Comparison of ENCODE assay signal across 10 mouse cellular contexts in the genomic region with DNA sequence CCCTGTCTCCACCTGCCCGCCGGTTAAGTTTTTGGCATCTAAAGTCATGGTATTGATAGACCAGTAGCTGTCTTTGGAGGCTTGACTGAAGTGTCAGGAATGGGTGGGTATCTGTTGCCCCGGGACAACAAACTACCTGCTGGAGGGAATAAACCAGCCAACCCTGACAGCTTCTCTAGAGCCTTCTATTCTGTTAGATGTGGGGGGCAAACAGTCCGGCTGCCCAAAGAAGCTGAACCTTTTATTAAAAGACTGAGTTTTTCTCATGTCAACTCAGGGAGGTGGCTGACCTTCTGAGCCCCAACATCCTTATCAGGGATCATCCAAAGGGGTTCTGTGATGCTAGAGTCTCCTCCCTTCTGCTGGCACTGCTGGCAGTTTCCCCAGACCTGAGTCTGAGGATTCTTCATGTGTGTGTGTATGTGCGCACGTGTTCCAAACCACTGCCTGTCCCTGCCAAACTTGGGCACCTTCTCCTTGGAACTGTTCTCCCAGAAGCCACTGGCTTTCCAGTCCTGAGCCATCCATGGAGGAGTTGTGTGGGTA. TPM values are rescaled to one million over a fixed set of nuclear protein-coding genes. Genes with fewer than 3 reads are reported as not detected.
DNase-seq lines count a peak whose midpoint lies in the region; ATAC-seq and TF ChIP-seq lines count a peak whose summit lies in the region.
"Had no signal": no experiment of that assay in that cellular context is flagged by ENCODE, and none has a peak within 500 bp of the region (broad histone marks: within the 10 kb centered on the region; RNA-seq: fewer than 3 reads in every experiment).

No protein-coding gene starts in this region.

- no peak overlapping the region for H3K9ac ChIP-seq in heart, embryonic 15.5 days
- no peak overlapping the region for H3K9ac ChIP-seq in embryonic facial prominence, embryonic 15.5 days
- peak overlapping the region; percentile 87 for H3K9ac ChIP-seq in liver, embryonic 13.5 days

- H3K27ac ChIP-seq in heart, embryonic 15.5 days = no peak overlapping the region
- no peak overlapping the region for H3K27ac ChIP-seq in embryonic facial prominence, embryonic 15.5 days (replicated peaks)
- H3K27ac ChIP-seq in liver, embryonic 13.5 days = peak overlapping the region; percentile 85

- intact Hi-C loops in heart, postnatal 14 days (cut with DNase I) = loop anchor here (1.0 to 5.0 kb wide), 4 partner anchors 43 to 193 kb away; no protein-coding TSS in a partner anchor

- peaks cover 24% of the 10 kb centered on the region for H3K27me3 ChIP-seq in heart, embryonic 15.5 days
- H3K27me3 ChIP-seq in G1E (ENCODE audit: insufficient read depth, low read length) = peaks cover 5% of the 10 kb centered on the region
- H3K27me3 ChIP-seq in embryonic facial prominence, embryonic 15.5 days = peaks cover 32% of the 10 kb centered on the region
- peaks cover 21% of the 10 kb centered on the region for H3K27me3 ChIP-seq in liver, embryonic 13.5 days

- no peak for TF ChIP-seq CTCF in G1E (IDR thresholded peaks at IDR 0.05; ENCODE audit: low read depth, low read length)

- peak overlapping the region; percentile 90 for H3K4me2 ChIP-seq in heart, embryonic 15.5 days
- H3K4me2 ChIP-seq in embryonic facial prominence, embryonic 15.5 days (replicated peaks) = peak overlapping the region; percentile 71
- peak overlapping the region; percentile 85 for H3K4me2 ChIP-seq in liver, embryonic 13.5 days

- no peak for ATAC-seq in heart, embryonic 15.5 days (replicated peaks; ENCODE audit: insufficient number of reproducible peaks, insufficient read depth, low FRiP score, low read depth)
- ATAC-seq in G1E (ENCODE audit: extremely low read depth, insufficient number of reproducible peaks, low FRiP score, poor library complexity, severe bottlenecking) = no peak
- ATAC-seq in embryonic facial prominence, embryonic 15.5 days (ENCODE audit: insufficient number of reproducible peaks, low FRiP score, low TSS enrichment, low read depth) = no peak
- peak; percentile 49 for ATAC-seq in liver, embryonic 13.5 days (ENCODE audit: low read depth)

- no peaks in the 10 kb centered on the region for H3K36me3 ChIP-seq in heart, embryonic 15.5 days
- peaks cover 30% of the 10 kb centered on the region for H3K36me3 ChIP-seq in G1E (replicated peaks)
- H3K36me3 ChIP-seq in embryonic facial prominence, embryonic 15.5 days = no peaks in the 10 kb centered on the region
- no peaks in the 10 kb centered on the region for H3K36me3 ChIP-seq in liver, embryonic 13.5 days

- WGBS in heart, embryonic 15.5 days = 79% methylated on average over 6 of the region's 6 CpGs
- WGBS in embryonic facial prominence, embryonic 15.5 days = 80% methylated on average over 6 of the region's 6 CpGs
- 65% methylated on average over 6 of the region's 6 CpGs for WGBS in liver, embryonic 13.5 days (ENCODE audit: insufficient replicate concordance)

- H3K4me1 ChIP-seq in heart, embryonic 15.5 days (replicated peaks) = peaks cover 12% of the 10 kb centered on the region
- peaks cover 52% of the 10 kb centered on the region for H3K4me1 ChIP-seq in G1E (ENCODE audit: insufficient read depth, low read depth, low read length)
- H3K4me1 ChIP-seq in embryonic facial prominence, embryonic 15.5 days = 0 out of 2 replicates have a peak, but pooled peaks cover 5% of the 10 kb centered on the region
- H3K4me1 ChIP-seq in liver, embryonic 13.5 days (replicated peaks) = peaks cover 43% of the 10 kb centered on the region

- H3K9me3 ChIP-seq in heart, embryonic 15.5 days (replicated peaks) = no peaks in the 10 kb centered on the region
- no peaks in the 10 kb centered on the region for H3K9me3 ChIP-seq in G1E (replicated peaks)
- H3K9me3 ChIP-seq in embryonic facial prominence, embryonic 15.5 days (replicated peaks) = no peaks in the 10 kb centered on the region
- 0 out of 2 replicates have a peak, but pooled peaks cover 2% of the 10 kb centered on the region for H3K9me3 ChIP-seq in liver, embryonic 13.5 days (replicated peaks)

- no peak for DNase-seq in heart, postnatal 14 days
- no peak for DNase-seq in G1E (ENCODE audit: low spot score)
- DNase-seq in liver, embryonic 13.5 days = peak; percentile 41
- DNase-seq in layer of hippocampus, postnatal 25 days (ENCODE audit: extremely low spot score in 1 of 2, low spot score in 1 of 2) = no peak
- DNase-seq in layer of hippocampus, adult 8-10 months (ENCODE audit: low spot score in 2 of 2) = no peak
- DNase-seq in Muller cell, postnatal 12 days (ENCODE audit: inconsistent ontology term) = no peak
- DNase-seq: gastrocnemius, postnatal 10 days; kidney, adult 9 months had no signal

- peak overlapping the region; percentile 57 for H3K4me3 ChIP-seq in heart, embryonic 15.5 days
- peak overlapping the region; percentile 79; the same call in 1 of the 2 replicates for H3K4me3 ChIP-seq in G1E (ENCODE audit: low read depth, low read length)
- peak overlapping the region; percentile 44; the same call in 1 of the 2 replicates for H3K4me3 ChIP-seq in embryonic facial prominence, embryonic 15.5 days (replicated peaks)
- H3K4me3 ChIP-seq in liver, embryonic 13.5 days (replicated peaks) = peak overlapping the region; percentile 73

RNA-seq across cellular contexts. Expression of gene Dapk2, which starts 0.9 kb away (rescaled TPM):
- 5.7 and 6.6 TPM in 2 replicates for polyA plus RNA-seq in heart, embryonic 15.5 days (2015; fragmentation: Nextera tagmentation; extraction: Ambion mirVana)
- 1 to 10 TPM; 6.0 to 6.5 TPM for total RNA-seq in heart, postnatal 14 days (2021)
- 7.5 and 9.7 TPM in 2 replicates for total RNA-seq in G1E (2014; fragmentation: Nextera tagmentation)
- total RNA-seq in G1E (2017) = 24.4 TPM in 2 replicates
- 9.8 and 10.3 TPM in 2 replicates for polyA plus RNA-seq in G1E (2012)
- polyA plus RNA-seq in embryonic facial prominence, embryonic 15.5 days (2015; fragmentation: Nextera tagmentation; extraction: Ambion mirVana) = 17.1 and 18.0 TPM in 2 replicates
- 20.5 and 23.8 TPM in 2 replicates for polyA plus RNA-seq in liver, embryonic 13.5 days (2015; fragmentation: Nextera tagmentation; extraction: Ambion mirVana)
- 1 to 10 TPM in 1 of 2 experiments, under 1 TPM in 1; 0.61 to 1.4 TPM for total RNA-seq in layer of hippocampus, postnatal 25 days (2021)
- total RNA-seq in layer of hippocampus, adult 8-10 months (2022) = 1 to 10 TPM in 1 of 4 experiments, under 1 TPM in 3; 0.43 to 1.5 (median 0.69) TPM

RNA-seq across cellular contexts. Expression of gene Ciao2a, which starts 32.5 kb away (rescaled TPM):
- 136 and 158 TPM in 2 replicates for polyA plus RNA-seq in heart, embryonic 15.5 days (2015; fragmentation: Nextera tagmentation; extraction: Ambion mirVana)
- total RNA-seq in heart, postnatal 14 days (2021) = 10 to 100 TPM; 59.4 to 69.3 TPM
- total RNA-seq in G1E (2014; fragmentation: Nextera tagmentation) (176 and 189 TPM in 2 replicates), G1E (2017) (258 and 270 TPM in 2 replicates)
- 15.9 and 30.0 TPM in 2 replicates for polyA plus RNA-seq in G1E (2012)
- polyA plus RNA-seq in embryonic facial prominence, embryonic 15.5 days (2015; fragmentation: Nextera tagmentation; extraction: Ambion mirVana) = 128 and 129 TPM in 2 replicates
- 196 and 222 TPM in 2 replicates for polyA plus RNA-seq in liver, embryonic 13.5 days (2015; fragmentation: Nextera tagmentation; extraction: Ambion mirVana)
- 10 to 100 TPM; 23.6 to 29.3 TPM for total RNA-seq in layer of hippocampus, postnatal 25 days (2021)
- 10 to 100 TPM; 24.3 to 30.0 (median 27.0) TPM for total RNA-seq in layer of hippocampus, adult 8-10 months (2022)

RNA-seq across cellular contexts. Expression of gene Snx1, which starts 32.6 kb away (rescaled TPM):
- polyA plus RNA-seq in heart, embryonic 15.5 days (2015; fragmentation: Nextera tagmentation; extraction: Ambion mirVana) = 57.8 and 69.0 TPM in 2 replicates
- 10 to 100 TPM; 34.1 to 34.4 TPM for total RNA-seq in heart, postnatal 14 days (2021)
- total RNA-seq in G1E (2014; fragmentation: Nextera tagmentation) = 71.3 and 81.1 TPM in 2 replicates
- total RNA-seq in G1E (2017) = 230 and 242 TPM in 2 replicates
- polyA plus RNA-seq in G1E (2012) = 227 and 276 TPM in 2 replicates
- polyA plus RNA-seq in embryonic facial prominence, embryonic 15.5 days (2015; fragmentation: Nextera tagmentation; extraction: Ambion mirVana) = 127 and 130 TPM in 2 replicates
- 79.7 and 94.6 TPM in 2 replicates for polyA plus RNA-seq in liver, embryonic 13.5 days (2015; fragmentation: Nextera tagmentation; extraction: Ambion mirVana)
- total RNA-seq in layer of hippocampus, postnatal 25 days (2021) = 10 to 100 TPM; 73.8 to 87.8 TPM
- total RNA-seq in layer of hippocampus, adult 8-10 months (2022) = 10 to 100 TPM; 84.0 to 94.9 (median 90.0) TPM
